Mouse (Mus musculus) brain, embryonic 18.5 days (tissue): ENCODE results near the gene Gm49358.

Experiments used
- DNase-seq: peaks from one replicate; pipeline ENCODE4 v3.0.0-alpha.2; 2012; ENCODE audit warnings: low read depth, low spot score

Gm49358 gene

GRCm38 (mm10) chr10:86814292-86815131 is 50.7 kb downstream of the Gm49358 start:
- DNase-seq = no peak

GRCm38 (mm10) chr10:86815133-86815532 is 51.4 kb downstream of the Gm49358 start:
- no peak for DNase-seq

- DNase-seq = peak; percentile 45
These were observed 55.9 kb downstream of the Gm49358 start for GRCm38 (mm10) chr10:86819649-86820165.

- no peak for DNase-seq
These were observed 57.2 kb downstream of the Gm49358 start for GRCm38 (mm10) chr10:86821014-86821413.

GRCm38 (mm10) chr10:86824093-86824492 is 60.3 kb downstream of the Gm49358 start:
- DNase-seq = no peak

- no peak for DNase-seq
These were observed 61.1 kb downstream of the Gm49358 start for GRCm38 (mm10) chr10:86824871-86825270.

- no peak for DNase-seq
These were observed 62.2 kb downstream of the Gm49358 start for GRCm38 (mm10) chr10:86825871-86826522.

GRCm38 (mm10) chr10:86826929-86827328 is 63.2 kb downstream of the Gm49358 start:
- DNase-seq = no peak

- no peak for DNase-seq
These were observed 64.7 kb downstream of the Gm49358 start for GRCm38 (mm10) chr10:86828221-86829135.

GRCm38 (mm10) chr10:86829515-86829914 is 65.7 kb downstream of the Gm49358 start:
- no peak for DNase-seq

GRCm38 (mm10) chr10:86836784-86837183 is 73.0 kb downstream of the Gm49358 start:
- DNase-seq = peak; percentile 24

GRCm38 (mm10) chr10:86838827-86839226 is 75.1 kb downstream of the Gm49358 start:
- DNase-seq = no peak

GRCm38 (mm10) chr10:86842659-86843058 is 78.9 kb downstream of the Gm49358 start:
- DNase-seq = no peak

GRCm38 (mm10) chr10:86846926-86847467 is 83.2 kb downstream of the Gm49358 start:
- DNase-seq = no peak

- DNase-seq = no peak
These were observed 85.3 kb downstream of the Gm49358 start for GRCm38 (mm10) chr10:86849087-86849486.

- no peak for DNase-seq
These were observed 85.7 kb downstream of the Gm49358 start for GRCm38 (mm10) chr10:86849508-86849907.

- no peak for DNase-seq
These were observed 88.4 kb downstream of the Gm49358 start for GRCm38 (mm10) chr10:86852160-86852559.

GRCm38 (mm10) chr10:86853433-86853832 is 89.7 kb downstream of the Gm49358 start:
- DNase-seq = no peak

GRCm38 (mm10) chr10:86860396-86860795 is 96.6 kb downstream of the Gm49358 start:
- no peak for DNase-seq

GRCm38 (mm10) chr10:86862496-86862895 is 98.7 kb downstream of the Gm49358 start:
- no peak for DNase-seq

- DNase-seq = no peak
These were observed 99.7 kb downstream of the Gm49358 start for GRCm38 (mm10) chr10:86863429-86863828.
